Mouse (Mus musculus) forebrain, embryonic 15.5 days (tissue): ENCODE results near the gene Krt88. TPM values are rescaled to one million over a fixed set of nuclear protein-coding genes. Genes with fewer than 3 reads are reported as not detected.

Source experiments
- ATAC-seq: fragments of 200-750 bp; cut with Nextera tagmentation; replicated peaks from 2 replicates; pipeline ENCODE4 v1.8.0; 2017; ENCODE audit warnings: mild to moderate bottlenecking, moderate TSS enrichment, moderate library complexity
- H3K27ac ChIP-seq: fragments of 300-500 bp; sonication (generic); replicated peaks from 2 replicates; pipeline ENCODE4 v1.5.1; 2015; ENCODE audit warnings: mild to moderate bottlenecking, inconsistent platforms
- H3K27me3 ChIP-seq: fragments of 300-500 bp; sonication (generic); 2 replicates; pipeline ENCODE4 v1.6.1; 2015; ENCODE audit warnings: inconsistent platforms
- H3K36me3 ChIP-seq: fragments of 300-500 bp; sonication (generic); 2 replicates; pipeline ENCODE4 v1.6.1; 2015; ENCODE audit warnings: mild to moderate bottlenecking, inconsistent platforms
- H3K4me1 ChIP-seq: fragments of 300-500 bp; sonication (generic); 2 replicates; pipeline ENCODE4 v1.6.1; 2015; ENCODE audit warnings: inconsistent platforms
- H3K4me2 ChIP-seq: fragments of 300-500 bp; sonication (generic); replicated peaks from 2 replicates; pipeline ENCODE4 v1.6.1; 2015; ENCODE audit warnings: mild to moderate bottlenecking, inconsistent platforms
- H3K4me3 ChIP-seq: fragments of 300-500 bp; sonication (generic); 2 replicates; pipeline ENCODE4 v1.5.1; 2015; ENCODE audit warnings: mild to moderate bottlenecking, inconsistent platforms
- H3K9ac ChIP-seq: fragments of 300-500 bp; sonication (generic); replicated peaks from 2 replicates; pipeline ENCODE4 v1.6.1; 2015; ENCODE audit warnings: mild to moderate bottlenecking, inconsistent platforms
- H3K9me3 ChIP-seq: fragments of 300-500 bp; sonication (generic); 2 replicates; pipeline ENCODE4 v1.6.1; 2016; ENCODE audit warnings: inconsistent platforms
- WGBS: fragments of 180-500 bp; shearing (Covaris S2); methylation state at CpG from one replicate; pipeline ENCODE4 v1.1.7; 2015; ENCODE audit warnings: mixed read lengths; 5-methylcytosine and 5-hydroxymethylcytosine counted together
- polyA plus RNA-seq: library from polyadenylated mRNA; unstranded; fragments of >200 nt; fragmentation: Nextera tagmentation; extraction: Ambion mirVana; gene quantifications from 2 replicates; pipeline ENCODE4 v1.2.1, GENCODE M21; 2015

The Krt88 gene
- polyA plus RNA-seq, 1 experiment from 2014 or later = not detected

GRCm38 (mm10) chr15:101482056-101482455 lies 34.5 kb downstream of the Krt88 start:
- Histone ChIP-seq H3K9ac (no peak overlapping the region), H3K4me2 (no peak overlapping the region), H3K9me3 (no peaks in the 10 kb centered on the region), H3K4me3 (no peak overlapping the region), H3K27me3 (no peaks in the 10 kb centered on the region; the same call in 1 of the 2 replicates), H3K36me3 (no peaks in the 10 kb centered on the region), H3K27ac (no peak overlapping the region), H3K4me1 (peaks cover 11% of the 10 kb centered on the region)
- no peak for ATAC-seq
- 49% methylated on average over 4 of the region's 4 CpGs for WGBS

GRCm38 (mm10) chr15:101483646-101484045 lies 36.1 kb downstream of the Krt88 start:
- no peak overlapping the region for H3K4me3 ChIP-seq
- no peaks in the 10 kb centered on the region; the same call in 1 of the 2 replicates for H3K27me3 ChIP-seq
- H3K27ac ChIP-seq = no peak overlapping the region
- no peak overlapping the region for H3K9ac ChIP-seq
- 74% methylated on average over 1 of the region's 1 CpGs for WGBS
- peaks cover 11% of the 10 kb centered on the region for H3K4me1 ChIP-seq
- no peak overlapping the region for H3K4me2 ChIP-seq
- no peaks in the 10 kb centered on the region for H3K9me3 ChIP-seq
- H3K36me3 ChIP-seq = no peaks in the 10 kb centered on the region
- no peak for ATAC-seq

- Histone ChIP-seq H3K4me1 (no peaks in the 10 kb centered on the region), H3K9ac (no peak overlapping the region), H3K36me3 (no peaks in the 10 kb centered on the region), H3K9me3 (no peaks in the 10 kb centered on the region), H3K4me3 (no peak overlapping the region), H3K27ac (no peak overlapping the region), H3K27me3 (no peaks in the 10 kb centered on the region), H3K4me2 (no peak overlapping the region)
- ATAC-seq = no peak
- WGBS = 85% methylated on average over 1 of the region's 1 CpGs
Measured at GRCm38 (mm10) chr15:101484939-101485338, 37.4 kb downstream of the Krt88 start.

GRCm38 (mm10) chr15:101485911-101486635 lies 38.5 kb downstream of the Krt88 start:
- Histone ChIP-seq H3K4me2 (no peak overlapping the region), H3K27ac (no peak overlapping the region), H3K27me3 (no peaks in the 10 kb centered on the region), H3K4me3 (no peak overlapping the region), H3K9me3 (no peaks in the 10 kb centered on the region), H3K36me3 (no peaks in the 10 kb centered on the region), H3K4me1 (no peaks in the 10 kb centered on the region), H3K9ac (no peak overlapping the region)
- 80% methylated on average over 11 of the region's 11 CpGs for WGBS
- no peak for ATAC-seq

- no peaks in the 10 kb centered on the region for H3K4me1 ChIP-seq
- WGBS = 54% methylated on average over 6 of the region's 6 CpGs
- no peak for ATAC-seq
- H3K4me3 ChIP-seq = no peak within 1 kb of the TSS
- no peaks in the 10 kb centered on the region for H3K36me3 ChIP-seq
- H3K4me2 ChIP-seq = no peak within 1 kb of the TSS
- no peaks in the 10 kb centered on the region for H3K27me3 ChIP-seq
- no peaks in the 10 kb centered on the region for H3K9me3 ChIP-seq
- no peak within 1 kb of the TSS for H3K27ac ChIP-seq
- no peak within 1 kb of the TSS for H3K9ac ChIP-seq
Measured at GRCm38 (mm10) chr15:101491431-101491830, 43.9 kb downstream of the Krt88 start, which contains the start of gene Krt83. Gene Krt83 (minus strand): TSS chr15:101491512.

GRCm38 (mm10) chr15:101492718-101493117 lies 45.2 kb downstream of the Krt88 start:
- no peaks in the 10 kb centered on the region for H3K4me1 ChIP-seq
- no peaks in the 10 kb centered on the region for H3K9me3 ChIP-seq
- H3K4me3 ChIP-seq = no peak overlapping the region
- H3K27me3 ChIP-seq = no peaks in the 10 kb centered on the region
- no peak overlapping the region for H3K27ac ChIP-seq
- H3K36me3 ChIP-seq = no peaks in the 10 kb centered on the region
- 79% methylated on average over 8 of the region's 8 CpGs for WGBS
- no peak for ATAC-seq
- H3K9ac ChIP-seq = no peak overlapping the region
- no peak overlapping the region for H3K4me2 ChIP-seq

- WGBS = 92% methylated on average over 6 of the region's 6 CpGs
- Histone ChIP-seq H3K4me3 (no peak overlapping the region), H3K9me3 (no peaks in the 10 kb centered on the region), H3K36me3 (no peaks in the 10 kb centered on the region), H3K9ac (no peak overlapping the region), H3K27me3 (no peaks in the 10 kb centered on the region), H3K4me2 (no peak overlapping the region), H3K27ac (no peak overlapping the region), H3K4me1 (no peaks in the 10 kb centered on the region)
- no peak for ATAC-seq
Measured at GRCm38 (mm10) chr15:101493713-101494112, 46.2 kb downstream of the Krt88 start.

- Histone ChIP-seq H3K4me1 (no peaks in the 10 kb centered on the region), H3K9me3 (no peaks in the 10 kb centered on the region)
Measured at GRCm38 (mm10) chr15:101494203-101494602, 46.7 kb downstream of the Krt88 start.

GRCm38 (mm10) chr15:101495266-101495665 lies 47.7 kb downstream of the Krt88 start:
- Histone ChIP-seq H3K27ac (no peak overlapping the region), H3K27me3 (no peaks in the 10 kb centered on the region), H3K4me1 (no peaks in the 10 kb centered on the region), H3K4me3 (no peak overlapping the region), H3K9me3 (no peaks in the 10 kb centered on the region), H3K4me2 (no peak overlapping the region), H3K36me3 (no peaks in the 10 kb centered on the region), H3K9ac (no peak overlapping the region)
- 86% methylated on average over 8 of the region's 8 CpGs for WGBS
- no peak for ATAC-seq

More at GRCm38 (mm10) chr15:101494203-101494602, 46.7 kb downstream of the Krt88 start:
- Histone ChIP-seq H3K9ac (no peak overlapping the region), H3K27me3 (no peaks in the 10 kb centered on the region), H3K36me3 (no peaks in the 10 kb centered on the region), H3K4me3 (no peak overlapping the region), H3K4me2 (no peak overlapping the region), H3K27ac (no peak overlapping the region)
- no peak for ATAC-seq
- 53% methylated on average over 1 of the region's 1 CpGs for WGBS

- Histone ChIP-seq H3K9ac (no peak overlapping the region), H3K4me2 (no peak overlapping the region), H3K27ac (no peak overlapping the region), H3K36me3 (no peaks in the 10 kb centered on the region), H3K27me3 (no peaks in the 10 kb centered on the region), H3K9me3 (no peaks in the 10 kb centered on the region), H3K4me3 (no peak overlapping the region), H3K4me1 (no peaks in the 10 kb centered on the region)
- 96% methylated on average over 2 of the region's 2 CpGs for WGBS
- no peak for ATAC-seq
Measured at GRCm38 (mm10) chr15:101497181-101497580, 49.6 kb downstream of the Krt88 start.

Other genes with a start within 250 kb of the Krt88 start
- gene Grasp, start 223.6 kb upstream of the Krt88 start, polyA plus RNA-seq = 1.3 and 1.7 TPM in 2 replicates
- 3.7 and 4.3 TPM in 2 replicates for gene Nr4a1, start 193.5 kb upstream of the Krt88 start, polyA plus RNA-seq
- gene Atg101, start 163.5 kb upstream of the Krt88 start, polyA plus RNA-seq = 86.4 and 86.8 TPM in 2 replicates
- 0.37 and 0.48 TPM in 2 replicates for gene 6030408B16Rik, start 154.5 kb upstream of the Krt88 start, polyA plus RNA-seq
- gene Krt80, start 77.6 kb upstream of the Krt88 start, polyA plus RNA-seq = 0.08 TPM in 1 of 2 replicates, not detected in the other
- 0.26 and 0.46 TPM in 2 replicates for gene Krt7, start 36.7 kb upstream of the Krt88 start, polyA plus RNA-seq
- gene Krt87, start 8.9 kb upstream of the Krt88 start, polyA plus RNA-seq = 0.09 and 0.10 TPM in 2 replicates
- gene Krt81, start 16.0 kb downstream of the Krt88 start, polyA plus RNA-seq = not detected in 2 replicates
- not detected in 2 replicates for gene Krt86, start 25.7 kb downstream of the Krt88 start, polyA plus RNA-seq
- gene Krt83, start 43.8 kb downstream of the Krt88 start, polyA plus RNA-seq = not detected in 2 replicates
- gene Gm49425, start 69.5 kb downstream of the Krt88 start, polyA plus RNA-seq = not detected in 2 replicates
- gene Krt84, start 85.1 kb downstream of the Krt88 start, polyA plus RNA-seq = not detected in 2 replicates
- not detected in 2 replicates for gene Krt82, start 102.9 kb downstream of the Krt88 start, polyA plus RNA-seq
- 0.09 TPM in 1 of 2 replicates, not detected in the other for gene Krt90, start 115.2 kb downstream of the Krt88 start, polyA plus RNA-seq
- 0.08 TPM in 1 of 2 replicates, not detected in the other for gene Krt75, start 126.2 kb downstream of the Krt88 start, polyA plus RNA-seq
- not detected in 2 replicates for gene Gm5414, start 180.4 kb downstream of the Krt88 start, polyA plus RNA-seq
- not detected in 2 replicates for gene Gm5478, start 199.6 kb downstream of the Krt88 start, polyA plus RNA-seq
- gene Krt6b, start 232.5 kb downstream of the Krt88 start, polyA plus RNA-seq = not detected in 2 replicates
- gene Krt6a, start 246.6 kb downstream of the Krt88 start, polyA plus RNA-seq = not detected in 2 replicates